Mouse (Mus musculus): ENCODE data around the gene Spats2. TPM values are rescaled to one million over a fixed set of nuclear protein-coding genes. Genes with fewer than 3 reads are reported as not detected.

Gene Spats2
- polyA plus RNA-seq, 1 experiment from 2014 or later = 78.7 TPM

GRCm38 (mm10) chr15:99198761-99199160 is 73.0 kb downstream of the Spats2 start:
- Histone ChIP-seq H3K4me2 (no peak overlapping the region), H3K9me3 (no peaks in the 10 kb centered on the region), H3K4me1 (replicated peaks) (0 out of 2 replicates have a peak, but pooled peaks cover 3% of the 10 kb centered on the region), H3K36me3 (peaks cover 66% of the 10 kb centered on the region), H3K27ac (no peak overlapping the region), H3K9ac (replicated peaks) (no peak overlapping the region), H3K27me3 (no peaks in the 10 kb centered on the region), H3K4me3 (replicated peaks) (no peak overlapping the region)
- no peak for ATAC-seq (ENCODE audit: insufficient number of reproducible peaks, insufficient read depth, low FRiP score, low TSS enrichment, low read depth)

GRCm38 (mm10) chr15:99205959-99206358 is 80.2 kb downstream of the Spats2 start:
- WGBS = 73% methylated on average over 8 of the region's 8 CpGs
- Histone ChIP-seq H3K4me3 (replicated peaks) (no peak overlapping the region), H3K4me1 (replicated peaks) (peaks cover 12% of the 10 kb centered on the region), H3K4me2 (no peak overlapping the region), H3K36me3 (peaks cover 83% of the 10 kb centered on the region), H3K27me3 (no peaks in the 10 kb centered on the region), H3K9me3 (no peaks in the 10 kb centered on the region), H3K9ac (replicated peaks) (no peak overlapping the region), H3K27ac (no peak overlapping the region)
- ATAC-seq (ENCODE audit: insufficient number of reproducible peaks, insufficient read depth, low FRiP score, low TSS enrichment, low read depth) = no peak

GRCm38 (mm10) chr15:99213183-99213582 is 87.5 kb downstream of the Spats2 start:
- Histone ChIP-seq H3K4me2 (no peak overlapping the region), H3K9me3 (0 out of 2 replicates have a peak, but pooled peaks cover 4% of the 10 kb centered on the region), H3K36me3 (peaks cover 67% of the 10 kb centered on the region), H3K4me3 (replicated peaks) (no peak overlapping the region), H3K27me3 (no peaks in the 10 kb centered on the region; the same call in 1 of the 2 replicates), H3K27ac (no peak overlapping the region; the same call in 1 of the 2 replicates), H3K4me1 (replicated peaks) (no peaks in the 10 kb centered on the region), H3K9ac (replicated peaks) (no peak overlapping the region)
- 84% methylated on average over 10 of the region's 10 CpGs for WGBS
- no peak for ATAC-seq (ENCODE audit: insufficient number of reproducible peaks, insufficient read depth, low FRiP score, low TSS enrichment, low read depth)

GRCm38 (mm10) chr15:99214941-99215340 is 89.2 kb downstream of the Spats2 start:
- 83% methylated on average over 2 of the region's 2 CpGs for WGBS
- H3K4me1 ChIP-seq (replicated peaks) = peaks cover 9% of the 10 kb centered on the region
- no peak overlapping the region for H3K9ac ChIP-seq (replicated peaks)
- ATAC-seq (ENCODE audit: insufficient number of reproducible peaks, insufficient read depth, low FRiP score, low TSS enrichment, low read depth) = no peak
- H3K4me2 ChIP-seq = no peak overlapping the region
- H3K36me3 ChIP-seq = peaks cover 50% of the 10 kb centered on the region
- H3K4me3 ChIP-seq (replicated peaks) = no peak overlapping the region
- no peak overlapping the region for H3K27ac ChIP-seq
- 0 out of 2 replicates have a peak, but pooled peaks cover 4% of the 10 kb centered on the region for H3K9me3 ChIP-seq
- H3K27me3 ChIP-seq = peaks cover 8% of the 10 kb centered on the region

GRCm38 (mm10) chr15:99215741-99216463 is 90.2 kb downstream of the Spats2 start:
- H3K36me3 ChIP-seq = peaks cover 40% of the 10 kb centered on the region
- H3K4me3 ChIP-seq (replicated peaks) = no peak overlapping the region
- H3K9ac ChIP-seq (replicated peaks) = no peak overlapping the region
- no peak for ATAC-seq (ENCODE audit: insufficient number of reproducible peaks, insufficient read depth, low FRiP score, low TSS enrichment, low read depth)
- no peak overlapping the region for H3K27ac ChIP-seq
- no peak overlapping the region for H3K4me2 ChIP-seq
- H3K27me3 ChIP-seq = peaks cover 14% of the 10 kb centered on the region
- peaks cover 15% of the 10 kb centered on the region for H3K4me1 ChIP-seq (replicated peaks)
- 88% methylated on average over 11 of the region's 11 CpGs for WGBS
- 0 out of 2 replicates have a peak, but pooled peaks cover 4% of the 10 kb centered on the region for H3K9me3 ChIP-seq

- Histone ChIP-seq H3K4me1 (replicated peaks) (peaks cover 31% of the 10 kb centered on the region), H3K27me3 (peaks cover 30% of the 10 kb centered on the region), H3K9me3 (0 out of 2 replicates have a peak, but pooled peaks cover 4% of the 10 kb centered on the region), H3K4me3 (replicated peaks) (no peak overlapping the region), H3K4me2 (no peak overlapping the region), H3K9ac (replicated peaks) (no peak overlapping the region), H3K36me3 (peaks cover 24% of the 10 kb centered on the region), H3K27ac (no peak overlapping the region)
- 92% methylated on average over 4 of the region's 4 CpGs for WGBS
- no peak for ATAC-seq (ENCODE audit: insufficient number of reproducible peaks, insufficient read depth, low FRiP score, low TSS enrichment, low read depth)
Observed at GRCm38 (mm10) chr15:99217630-99218029, 91.9 kb downstream of the Spats2 start.

GRCm38 (mm10) chr15:99221315-99221952 is 95.7 kb downstream of the Spats2 start:
- peak; percentile 85 for ATAC-seq (ENCODE audit: insufficient number of reproducible peaks, insufficient read depth, low FRiP score, low TSS enrichment, low read depth)
- no peak overlapping the region for H3K9ac ChIP-seq (replicated peaks)
- H3K4me3 ChIP-seq (replicated peaks) = 0 out of 2 replicates have a peak overlapping the region, but pooled peaks have one; percentile 1
- H3K27me3 ChIP-seq = peaks cover 68% of the 10 kb centered on the region
- H3K27ac ChIP-seq = no peak overlapping the region
- no peak overlapping the region for H3K4me2 ChIP-seq
- WGBS = 9% methylated on average over 8 of the region's 8 CpGs
- no peaks in the 10 kb centered on the region for H3K36me3 ChIP-seq
- peaks cover 62% of the 10 kb centered on the region for H3K4me1 ChIP-seq (replicated peaks)
- H3K9me3 ChIP-seq = no peaks in the 10 kb centered on the region

- WGBS = 7% methylated on average over 18 of the region's 18 CpGs
- H3K27ac ChIP-seq = no peak overlapping the region
- no peaks in the 10 kb centered on the region for H3K9me3 ChIP-seq
- 0 out of 2 replicates have a peak overlapping the region, but pooled peaks have one; percentile 31 for H3K9ac ChIP-seq (replicated peaks)
- peaks cover 83% of the 10 kb centered on the region for H3K27me3 ChIP-seq
- H3K4me1 ChIP-seq (replicated peaks) = peaks cover 62% of the 10 kb centered on the region
- peak overlapping the region; percentile 43 for H3K4me3 ChIP-seq (replicated peaks)
- ATAC-seq (ENCODE audit: insufficient number of reproducible peaks, insufficient read depth, low FRiP score, low TSS enrichment, low read depth) = no peak
- H3K36me3 ChIP-seq = no peaks in the 10 kb centered on the region
- peak overlapping the region; percentile 76 for H3K4me2 ChIP-seq
Observed at GRCm38 (mm10) chr15:99222794-99223584, 97.3 kb downstream of the Spats2 start.

GRCm38 (mm10) chr15:99223585-99224207 is 98.0 kb downstream of the Spats2 start:
- Histone ChIP-seq H3K9ac (replicated peaks) (peak overlapping the region; percentile 31; the same call in 1 of the 2 replicates), H3K4me2 (peak overlapping the region; percentile 76), H3K4me1 (replicated peaks) (peaks cover 62% of the 10 kb centered on the region), H3K4me3 (replicated peaks) (peak overlapping the region; percentile 43), H3K27me3 (peaks cover 90% of the 10 kb centered on the region), H3K27ac (no peak overlapping the region), H3K36me3 (no peaks in the 10 kb centered on the region), H3K9me3 (no peaks in the 10 kb centered on the region)
- under 1% methylated on average over 34 of the region's 46 CpGs for WGBS
- ATAC-seq (ENCODE audit: insufficient number of reproducible peaks, insufficient read depth, low FRiP score, low TSS enrichment, low read depth) = no peak

- Histone ChIP-seq H3K27ac (no peak within 1 kb of the TSS), H3K9me3 (no peaks in the 10 kb centered on the region), H3K9ac (replicated peaks) (peak within 1 kb of the TSS; percentile 31; the same call in 1 of the 2 replicates), H3K4me2 (peak within 1 kb of the TSS; percentile 76), H3K4me3 (replicated peaks) (peak within 1 kb of the TSS; percentile 43), H3K4me1 (replicated peaks) (peaks cover 59% of the 10 kb centered on the region), H3K27me3 (peaks cover 94% of the 10 kb centered on the region), H3K36me3 (no peaks in the 10 kb centered on the region)
- 2% methylated on average over 65 of the region's 66 CpGs for WGBS
- ATAC-seq (ENCODE audit: insufficient number of reproducible peaks, insufficient read depth, low FRiP score, low TSS enrichment, low read depth) = no peak
Observed at GRCm38 (mm10) chr15:99224208-99224911, 98.6 kb downstream of the Spats2 start, which contains the start of gene Kcnh3. Gene Kcnh3 (plus strand): TSS chr15:99224861.
